Mouse (Mus musculus) Muller cell, postnatal 12 days (primary cell): ENCODE data around the gene Olfr1484.
"Not testable (repeated sequence)": the region's sequence is repeated elsewhere in the genome, so short reads cannot be mapped to it uniquely, and the experiment has no call there.

ENCODE experiments used
- DNase-seq: peaks from one replicate; pipeline ENCODE4 v3.0.0-alpha.2; 2015; ENCODE audit errors: inconsistent ontology term

The Olfr1484 gene

DNA sequence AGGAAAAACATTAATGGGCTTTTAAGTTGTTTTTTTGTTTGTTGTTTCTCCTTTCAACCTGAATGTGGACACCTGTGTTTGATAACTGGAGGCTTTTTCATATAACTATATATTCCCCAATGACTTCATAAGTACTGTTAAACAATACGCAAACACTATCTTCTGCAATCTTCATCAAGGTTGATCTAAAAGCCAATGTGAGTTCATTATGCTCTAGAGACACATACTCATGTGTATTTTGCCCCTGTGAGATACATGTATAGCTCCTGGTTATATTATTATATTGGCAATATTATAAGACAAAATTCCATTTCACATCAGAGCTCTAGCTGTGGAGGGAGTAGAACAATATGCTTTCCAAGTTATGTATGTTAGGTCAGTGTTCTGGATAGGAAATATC, at the start of gene Olfr1484:
Olfr1484 (plus strand) TSS at position 301 of the 400 bp plus-strand sequence.
- no peak for DNase-seq

DNA sequence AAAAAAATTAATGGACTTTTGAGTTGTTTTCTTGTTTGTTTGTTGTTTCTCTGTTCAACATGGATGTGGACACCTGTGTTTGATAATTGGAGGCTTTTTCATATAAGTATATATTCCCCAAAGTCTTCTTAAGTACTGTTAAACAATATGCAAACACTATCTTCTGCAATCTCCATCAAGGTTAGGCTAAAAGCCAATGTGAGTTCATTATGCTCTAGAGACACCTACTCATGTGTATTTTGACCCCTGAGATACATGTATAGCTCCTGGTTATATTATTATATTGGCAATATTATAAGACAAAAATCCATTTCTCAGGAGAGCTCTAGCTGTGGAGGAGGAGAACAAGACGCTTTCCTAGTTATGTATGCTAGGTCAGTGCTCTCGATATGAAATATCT, 33.8 kb downstream of the Olfr1484 start, which contains the start of gene Olfr1487:
Olfr1487 (plus strand) TSS at position 301 of the 400 bp plus-strand sequence.
- DNase-seq = not testable (repeated sequence)

DNA sequence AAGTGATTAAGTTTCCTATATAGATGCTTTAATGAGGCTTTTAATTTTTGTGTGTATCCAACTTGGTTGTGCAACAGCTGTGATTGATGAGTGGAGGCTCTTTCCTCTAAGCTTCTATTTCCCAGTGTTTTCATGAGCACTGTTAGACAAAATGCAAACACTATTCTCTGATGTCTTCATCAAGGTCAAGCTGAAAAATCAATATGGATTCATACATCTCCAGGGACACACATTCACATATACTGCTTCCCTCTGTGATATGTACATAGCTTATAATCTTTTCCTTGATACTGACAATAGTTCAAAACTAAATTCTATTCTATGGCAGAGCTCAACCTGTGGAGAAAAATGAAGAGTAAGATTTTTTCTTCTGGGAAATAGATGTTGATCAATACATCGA, 48.0 kb downstream of the Olfr1484 start, which contains the start of gene Olfr1489:
Olfr1489 (plus strand) TSS at position 301 of the 400 bp plus-strand sequence.
- DNase-seq = no peak
